Mouse (Mus musculus) heart, postnatal 10 days (tissue): Measurements from ENCODE around the gene Ncln. TPM values are rescaled to one million over a fixed set of nuclear protein-coding genes. Genes with fewer than 3 reads are reported as not detected.

Experiments
- DNase-seq, 2 experiments: peaks; one replicate each; pipeline ENCODE4 v3.0.0; 2021
- intact Hi-C: fragments of 180-260 bp; cut with DNase I; formaldehyde crosslinking; loops from one replicate; pipeline ENCODE4 v1.15.1; 2025
- total RNA-seq, 2 experiments: library from RNA; stranded (reverse); gene quantifications; 2 replicates each; pipeline ENCODE4 v1.2.3; 2021

Gene Ncln
- total RNA-seq, 2 experiments from 2014 or later: 64.0 to 65.0 TPM

GRCm38 (mm10) chr10:81518546-81518945, 22.4 kb upstream of the Ncln start:
- DNase-seq: peak; percentile 66 to 84
- intact Hi-C loops: loop anchor here (2.0 kb wide), 1 partner anchor 32 kb away; no protein-coding TSS in a partner anchor

GRCm38 (mm10) chr10:81517227-81517626, 21.0 kb upstream of the Ncln start:
- intact Hi-C loops: no loop called here

DNA sequence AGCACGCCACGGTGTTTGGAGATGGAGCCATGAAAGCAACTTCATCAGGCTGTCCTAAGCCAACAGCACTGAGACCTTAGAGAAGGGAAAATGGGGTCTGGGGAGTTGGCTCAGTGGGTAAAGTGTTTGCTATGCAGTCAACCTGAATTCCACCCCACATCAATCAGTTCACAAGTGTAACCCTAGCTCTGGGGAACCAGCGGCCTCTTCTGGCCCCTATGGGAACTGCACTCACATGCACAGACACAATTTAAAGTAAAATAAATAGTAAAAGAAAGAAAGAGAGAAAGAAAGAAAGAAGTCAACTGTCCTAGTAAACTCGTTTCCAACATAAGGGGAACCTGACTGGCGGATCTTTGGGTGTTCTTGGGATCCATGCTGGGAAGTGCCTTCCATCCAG, 17.6 kb upstream of the Ncln start:
- DNase-seq: no peak
- intact Hi-C loops: no loop called here

More at GRCm38 (mm10) chr10:81517227-81517626, 21.0 kb upstream of the Ncln start:
- DNase-seq: no peak

- intact Hi-C loops: no loop called here
- no peak for DNase-seq
These were observed 14.1 kb upstream of the Ncln start for GRCm38 (mm10) chr10:81510246-81510810.

DNA sequence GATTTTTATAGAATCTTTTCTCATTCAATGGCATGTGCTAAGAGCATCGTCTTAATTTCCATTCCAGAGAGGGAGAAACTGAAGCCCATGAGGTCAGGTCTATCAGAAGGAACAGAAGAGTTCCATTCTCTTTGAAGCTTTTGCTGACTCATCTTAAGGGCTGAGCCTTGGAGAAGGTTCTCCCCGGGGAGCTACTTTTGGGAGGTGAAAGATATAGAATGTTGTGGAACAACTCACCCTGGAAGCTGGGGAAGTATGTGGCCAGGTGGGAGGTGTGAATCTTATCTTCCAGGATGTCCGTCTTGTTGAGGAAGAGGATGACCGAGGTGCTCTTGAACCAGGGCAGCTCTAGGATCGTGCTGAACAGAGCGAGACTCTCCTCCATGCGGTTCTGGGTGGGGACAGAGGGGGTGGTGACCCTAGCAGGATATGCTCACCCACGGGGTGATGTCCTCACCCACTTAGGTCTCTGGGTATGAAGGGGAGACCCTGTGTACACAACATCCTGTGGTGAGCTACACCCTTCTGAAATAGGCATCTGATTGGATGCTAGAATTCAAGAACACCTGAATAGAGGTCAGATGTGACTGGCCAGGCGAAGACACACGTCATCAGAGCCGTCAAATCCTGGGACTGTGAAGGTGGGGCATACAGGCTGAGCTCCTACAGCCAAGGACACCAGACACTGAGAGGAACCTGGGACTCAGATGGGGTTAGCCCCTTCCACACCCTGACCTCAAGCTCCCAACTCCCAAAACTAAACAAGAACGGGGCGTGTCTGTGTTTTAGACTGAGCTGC, 11.7 kb upstream of the Ncln start:
- no peak for DNase-seq
- intact Hi-C loops: no loop called here

DNA sequence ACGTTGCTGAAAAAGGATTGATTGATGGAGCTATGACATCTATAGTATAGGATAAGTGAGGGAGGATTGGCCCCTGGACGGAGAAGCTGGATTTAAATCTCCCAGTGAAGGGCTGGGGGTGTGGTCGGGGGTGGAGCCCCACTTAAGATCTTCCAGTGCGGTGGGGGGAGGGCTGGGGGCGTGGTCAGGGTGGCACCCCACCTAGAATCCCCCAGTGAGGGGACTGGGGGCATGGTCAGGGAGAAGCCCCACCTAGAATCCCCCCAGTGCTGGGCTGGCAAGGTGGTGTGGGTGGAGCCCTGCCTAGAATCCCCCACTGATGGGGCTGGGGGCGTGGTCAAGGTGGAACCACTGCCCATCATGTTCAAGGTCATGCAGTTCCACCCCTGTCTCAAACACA, 10.9 kb upstream of the Ncln start:
- no peak for DNase-seq
- intact Hi-C loops: no loop called here

DNA sequence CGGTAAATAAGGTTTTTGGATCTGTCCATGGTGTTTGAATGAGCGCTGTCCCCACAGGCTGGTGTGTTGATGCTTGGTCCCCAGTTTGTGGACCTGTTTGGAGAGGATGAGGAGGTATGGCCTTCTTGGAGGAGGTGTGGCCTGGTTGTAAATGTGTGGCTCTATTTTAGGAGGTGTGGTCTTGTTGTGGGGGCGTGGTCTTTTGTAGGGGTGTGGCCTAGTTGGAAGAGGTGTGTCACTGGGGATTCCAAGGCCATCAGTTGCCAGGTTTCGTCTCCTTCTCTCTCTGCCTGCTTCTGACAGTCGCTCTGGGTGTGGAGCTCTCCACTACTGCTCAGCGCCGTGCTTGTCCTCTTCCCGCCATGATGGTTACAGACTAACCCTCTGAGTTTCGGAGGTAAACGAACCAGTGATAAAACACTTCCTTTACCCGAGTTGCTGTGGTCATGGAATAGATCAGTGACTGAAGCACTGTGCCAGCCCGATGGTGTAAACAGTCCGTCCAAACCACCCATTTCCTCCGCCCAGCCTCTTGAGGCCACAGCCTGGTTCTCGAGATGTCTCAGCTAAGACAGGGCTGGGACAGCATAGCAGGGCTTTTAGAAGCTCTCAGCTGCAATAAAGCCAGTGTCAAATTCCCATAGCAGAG, 8.9 kb upstream of the Ncln start:
- intact Hi-C loops: no loop called here

GRCm38 (mm10) chr10:81502658-81503057, 6.5 kb upstream of the Ncln start:
- peak; percentile 89 to 95 for DNase-seq
- intact Hi-C loops: loop anchor here (1.0 to 2.0 kb wide), 4 partner anchors 24 to 668 kb away; no protein-coding TSS in a partner anchor

More for the DNA sequence above, 8.9 kb upstream of the Ncln start:
- no peak for DNase-seq

DNA sequence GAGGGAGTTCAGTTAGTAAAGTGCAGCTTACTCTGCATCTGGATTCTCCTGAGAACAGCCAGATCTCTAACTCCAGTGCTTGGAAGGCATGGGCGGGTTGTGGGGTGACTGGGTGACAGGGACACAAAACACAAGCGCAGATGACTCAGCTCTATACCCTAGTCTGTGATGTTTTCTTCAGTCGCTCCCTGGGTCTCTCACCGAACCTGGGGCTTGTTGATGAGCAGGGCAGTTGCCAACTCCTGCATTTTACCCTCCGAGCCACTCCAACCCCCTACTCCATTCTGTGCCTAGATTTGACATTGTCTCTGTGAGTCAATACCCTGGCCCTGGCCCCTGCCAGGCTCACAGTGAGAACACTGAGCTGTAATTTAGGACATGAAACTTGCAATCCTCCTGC, 5.7 kb upstream of the Ncln start:
- intact Hi-C loops: loop anchor here (1.0 to 2.0 kb wide), 4 partner anchors 25 to 669 kb away; no protein-coding TSS in a partner anchor
- no peak for DNase-seq

GRCm38 (mm10) chr10:81500032-81500431, 3.8 kb upstream of the Ncln start, which contains the start of gene S1pr4:
TSS of gene S1pr4 (minus strand) at chr10:81500132.
- intact Hi-C loops: no loop called here
- DNase-seq: no peak

DNA sequence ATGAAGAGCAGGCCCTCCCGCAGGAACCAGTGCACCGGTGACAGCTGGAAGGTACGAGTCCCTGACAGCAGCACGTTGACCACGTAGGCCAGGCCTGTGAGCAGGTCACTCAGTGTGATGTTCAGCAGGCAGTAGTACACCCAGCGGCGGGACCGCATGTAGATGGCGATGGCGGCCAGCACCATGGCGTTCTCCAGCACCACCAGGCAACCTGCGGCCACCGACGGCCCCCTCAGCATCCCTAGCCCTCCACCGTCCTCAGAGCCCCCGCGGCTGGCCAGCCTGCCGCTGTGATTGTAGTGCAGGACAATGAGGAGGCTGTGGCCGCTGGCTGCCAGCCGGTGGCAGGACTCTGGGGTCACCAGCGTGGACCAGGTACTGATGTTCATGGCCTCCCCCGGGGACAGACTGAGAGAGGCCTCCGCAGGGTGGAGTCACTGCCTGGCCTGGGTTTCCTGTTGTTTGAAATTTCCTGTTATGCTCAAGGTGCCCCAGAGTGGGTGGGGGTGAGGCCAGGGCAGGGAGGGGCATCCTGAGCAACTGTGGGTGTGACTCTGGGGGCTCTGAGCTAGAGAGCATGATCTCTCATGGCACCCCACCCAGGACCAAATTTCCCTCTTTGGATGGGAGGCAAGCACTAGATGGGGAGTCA, 3.2 kb upstream of the Ncln start:
- peak in 1 of 2 experiments; percentile 31 for DNase-seq
- intact Hi-C loops: no loop called here

DNA sequence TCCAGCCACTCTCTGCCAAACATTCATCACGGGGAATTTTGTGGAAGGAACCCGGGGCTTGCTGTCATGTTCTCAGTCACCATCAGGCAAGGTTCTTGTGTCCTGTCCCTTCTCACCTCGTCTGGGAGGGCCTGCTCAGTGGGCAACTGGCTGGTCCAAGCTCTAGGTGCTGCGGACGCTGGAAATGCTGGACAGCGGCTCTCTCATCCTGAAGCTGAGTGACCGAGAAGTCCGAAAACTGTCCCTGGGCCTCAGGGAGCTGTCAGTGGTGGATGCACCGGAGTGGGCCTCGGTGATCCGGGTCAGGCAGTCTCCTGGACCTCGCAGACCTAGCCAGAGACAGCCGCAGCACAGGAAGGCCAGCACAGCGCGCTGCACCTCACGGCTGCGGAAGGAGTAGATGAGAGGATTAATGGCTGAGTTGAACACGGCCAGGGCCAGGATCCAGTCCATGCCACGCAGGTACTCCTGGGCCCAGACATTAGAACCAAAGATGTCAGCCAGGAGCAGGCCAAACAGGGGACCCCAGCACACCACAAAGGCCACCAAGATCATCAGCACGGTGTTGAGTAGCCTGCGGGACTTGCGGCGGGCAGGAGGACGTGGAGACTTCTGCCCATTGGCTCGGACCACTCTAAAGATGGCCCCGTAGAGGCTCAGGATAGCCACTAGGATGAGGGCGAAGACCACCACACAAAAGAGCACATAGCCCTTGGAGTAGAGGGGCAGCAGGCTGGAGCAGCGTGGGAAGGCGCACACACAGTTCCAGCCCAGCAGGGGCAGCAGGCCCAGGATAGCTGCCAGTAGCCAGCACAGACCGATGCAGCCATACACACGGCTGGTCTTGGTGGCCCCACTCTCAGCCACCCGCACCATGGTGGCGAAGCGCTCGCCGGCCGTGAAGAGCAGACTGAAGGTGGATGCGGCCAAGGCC, 2.4 kb upstream of the Ncln start:
- no peak for DNase-seq
- intact Hi-C loops: no loop called here

DNA sequence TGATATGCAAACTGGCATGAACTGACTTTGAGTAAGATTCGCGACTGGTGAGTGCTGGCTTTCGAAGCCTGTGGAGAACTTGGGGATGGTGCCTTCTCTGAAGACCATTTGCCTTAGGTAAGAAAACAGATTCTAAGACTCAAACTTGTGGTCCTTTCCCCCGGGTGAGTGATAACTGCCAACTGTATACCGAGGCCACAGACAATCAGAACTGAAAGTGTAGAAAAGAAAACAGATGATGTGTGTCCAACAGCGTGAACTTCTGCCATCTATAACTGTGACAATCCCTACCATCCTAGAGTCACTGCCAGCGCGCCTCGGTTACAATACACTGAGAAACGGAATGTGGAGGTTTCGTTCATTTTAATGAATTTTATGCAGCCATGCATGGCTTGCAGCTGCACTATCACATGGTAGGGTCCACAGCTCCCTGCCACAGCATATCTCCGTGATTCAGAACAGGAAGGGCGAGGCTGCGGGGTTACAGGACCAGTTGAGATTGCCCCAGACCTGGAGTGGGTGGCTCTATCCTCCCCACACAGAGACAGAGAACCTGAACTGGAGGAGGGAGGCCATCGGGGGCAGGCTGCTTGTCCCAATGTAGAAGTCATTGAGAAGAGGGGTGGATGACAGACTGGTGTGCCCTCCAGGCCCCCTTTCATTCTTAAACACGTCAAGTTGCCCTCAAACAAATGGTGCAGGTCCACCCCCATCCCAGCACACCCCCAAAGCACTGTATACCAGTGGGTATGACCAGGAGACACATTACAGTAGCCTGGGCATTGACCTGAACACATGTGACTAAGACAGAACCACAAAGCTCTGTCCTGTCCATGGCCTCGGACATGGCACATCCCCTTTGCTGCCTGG, 1.4 kb upstream of the Ncln start:
- intact Hi-C loops: no loop called here

GRCm38 (mm10) chr10:81496969-81497368, 777 bp upstream of the Ncln start:
- intact Hi-C loops: no loop called here
- DNase-seq: no peak

More for the DNA sequence above, 1.4 kb upstream of the Ncln start:
- DNase-seq: no peak

- intact Hi-C loops: no loop called here
- DNase-seq: no peak
These were observed 452 bp downstream of the Ncln start for GRCm38 (mm10) chr10:81495616-81496263.

DNA sequence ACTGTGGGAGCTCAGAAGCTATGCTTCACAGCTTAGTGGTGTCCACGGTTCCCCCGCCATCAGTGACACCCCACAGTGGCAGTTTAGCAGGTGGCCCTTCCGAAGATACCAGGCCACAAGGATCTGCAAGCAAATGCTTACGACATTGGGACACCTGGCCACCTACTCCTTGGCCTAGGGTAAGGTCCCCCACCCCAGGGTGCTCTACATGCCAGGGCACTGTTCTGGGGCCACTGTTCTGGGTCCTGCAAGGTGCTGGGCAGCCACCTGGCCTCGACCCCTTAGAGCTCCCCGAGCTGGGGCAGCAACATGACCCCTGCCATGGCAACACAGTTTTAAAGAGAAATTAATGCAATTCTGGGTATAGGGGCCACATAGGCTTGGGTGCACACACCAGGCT, 1.0 kb downstream of the Ncln start:
- no peak for DNase-seq
- intact Hi-C loops: no loop called here

- intact Hi-C loops: no loop called here
- DNase-seq: no peak
These were observed 1.7 kb downstream of the Ncln start for GRCm38 (mm10) chr10:81494260-81495041.
